Mouse (Mus musculus) T-helper 1 cell (primary cell): ENCODE data around the gene Bbs7.
"Not testable (repeated sequence)": the region's sequence is repeated elsewhere in the genome, so short reads cannot be mapped to it uniquely, and the experiment has no call there.

Source experiments
- in situ Hi-C: fragments of 300-600 bp; cut with MboI, MseI; formaldehyde crosslinking; loops from one replicate; pipeline ENCODE4 v1.15.1; 2025; ENCODE audit warnings: high pct_unique_total_duplicates

Bbs7 gene

DNA sequence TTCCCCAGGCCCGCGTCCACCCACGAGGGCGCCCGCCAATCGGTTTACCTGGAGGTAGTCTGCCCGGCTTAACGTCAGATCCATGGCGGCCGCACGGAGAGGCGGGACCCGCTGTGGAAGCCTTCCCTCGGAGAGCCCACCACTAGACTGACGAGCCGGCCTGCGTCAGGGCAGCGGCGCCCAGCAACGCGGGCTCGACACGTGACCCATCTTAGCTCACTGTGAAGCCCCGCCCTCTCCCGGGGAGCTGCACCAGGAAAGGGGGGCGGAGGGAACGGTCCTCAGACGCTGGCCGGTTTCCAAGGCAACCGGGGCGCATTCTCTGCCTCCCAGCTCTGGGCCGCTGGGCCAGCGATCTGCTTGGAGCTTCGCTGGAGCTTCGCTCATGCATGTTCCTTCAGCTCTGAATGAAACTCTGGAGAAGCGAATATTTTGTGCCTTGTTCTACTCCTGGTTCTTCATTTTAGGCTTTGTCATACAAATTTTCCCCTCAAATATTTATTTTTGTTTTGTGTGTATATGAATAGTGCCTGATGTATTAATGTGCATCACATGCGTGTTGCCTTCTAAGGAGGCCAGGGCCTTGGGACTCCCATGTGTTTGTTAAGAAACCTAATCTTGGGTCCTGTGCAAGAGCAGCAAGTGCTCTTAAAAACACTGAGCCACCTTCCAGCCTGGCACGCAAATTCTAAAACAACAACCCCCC lies at the start of gene Bbs7:
Bbs7 (minus strand) TSS at position 276 of the 706 bp plus-strand sequence.
- in situ Hi-C loops, result no loop called here

- in situ Hi-C loops, result loop anchor here (10.0 kb wide), 1 partner anchor 560 kb away; no protein-coding TSS in a partner anchor
Measured at GRCm38 (mm10) chr3:36645245-36645559, 31.9 kb upstream of the Bbs7 start.

DNA sequence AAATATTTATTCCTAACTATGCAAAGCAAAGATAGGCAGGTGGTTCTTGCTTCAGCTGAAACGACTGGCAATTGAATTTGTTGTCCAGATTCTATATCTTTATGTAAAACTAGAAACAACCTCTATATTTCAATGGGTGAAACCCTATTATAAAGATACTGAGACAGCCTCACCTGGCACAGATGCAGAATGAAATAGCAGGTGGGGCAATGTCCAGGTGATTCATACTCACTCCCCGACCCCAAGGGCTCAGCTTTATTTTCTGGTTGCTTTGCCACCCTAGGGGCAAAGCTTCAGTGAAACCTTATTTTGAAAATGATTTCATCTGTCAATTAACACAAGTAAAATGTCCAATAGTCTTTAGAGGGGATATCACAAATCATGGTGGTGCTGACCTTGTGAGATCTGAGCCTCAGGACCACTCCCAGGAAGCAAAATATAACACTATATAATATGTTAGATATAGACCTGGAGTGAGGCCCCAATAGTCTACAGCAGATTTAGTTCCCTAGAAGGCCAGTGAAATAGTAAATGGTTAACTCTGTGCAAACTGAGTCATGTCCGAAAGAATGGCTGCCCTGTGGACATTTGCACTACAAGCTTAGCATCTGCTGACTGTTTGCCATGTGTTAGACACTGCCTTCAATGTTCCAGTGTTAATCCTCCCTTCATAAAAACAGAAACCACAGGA lies 31.4 kb upstream of the Bbs7 start:
- in situ Hi-C loops, result loop anchor here (10.0 kb wide), 1 partner anchor 560 kb away; no protein-coding TSS in a partner anchor

GRCm38 (mm10) chr3:36643354-36643753 lies 30.1 kb upstream of the Bbs7 start:
- in situ Hi-C loops, result loop anchor here (10.0 kb wide), 1 partner anchor 561 kb away; no protein-coding TSS in a partner anchor

GRCm38 (mm10) chr3:36642736-36643135 lies 29.5 kb upstream of the Bbs7 start:
- in situ Hi-C loops, result loop anchor here (10.0 kb wide), 1 partner anchor 562 kb away; no protein-coding TSS in a partner anchor

- in situ Hi-C loops, result loop anchor here (10.0 kb wide), 1 partner anchor 564 kb away; no protein-coding TSS in a partner anchor
Measured at GRCm38 (mm10) chr3:36640787-36641186, 27.5 kb upstream of the Bbs7 start.

DNA sequence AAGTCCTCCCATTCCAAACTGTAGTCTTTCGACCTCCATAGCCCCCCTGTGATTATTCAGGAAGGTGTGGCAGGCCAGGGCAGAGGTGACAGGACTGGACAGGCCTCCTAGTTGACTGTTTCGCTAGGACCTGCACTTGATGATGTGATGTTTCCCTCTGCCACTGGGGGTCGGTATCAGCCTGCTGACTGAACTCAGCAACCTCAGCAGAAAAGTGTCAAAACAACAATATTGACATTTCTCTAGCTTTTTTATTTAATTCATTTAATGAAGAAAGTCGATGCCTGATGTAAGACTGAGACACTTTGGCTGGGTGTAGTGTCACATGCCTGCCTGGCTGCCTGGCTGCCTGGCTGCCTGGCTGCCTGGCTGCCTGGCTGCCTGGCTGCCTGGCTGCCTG lies 22.2 kb upstream of the Bbs7 start:
- in situ Hi-C loops, result loop anchor here (10.0 kb wide), 1 partner anchor 249 kb away; no protein-coding TSS in a partner anchor

GRCm38 (mm10) chr3:36626803-36627202 lies 13.5 kb upstream of the Bbs7 start:
- in situ Hi-C loops, result no loop called here

- in situ Hi-C loops, result no loop called here
Measured at GRCm38 (mm10) chr3:36618181-36618580, 4.9 kb upstream of the Bbs7 start.

DNA sequence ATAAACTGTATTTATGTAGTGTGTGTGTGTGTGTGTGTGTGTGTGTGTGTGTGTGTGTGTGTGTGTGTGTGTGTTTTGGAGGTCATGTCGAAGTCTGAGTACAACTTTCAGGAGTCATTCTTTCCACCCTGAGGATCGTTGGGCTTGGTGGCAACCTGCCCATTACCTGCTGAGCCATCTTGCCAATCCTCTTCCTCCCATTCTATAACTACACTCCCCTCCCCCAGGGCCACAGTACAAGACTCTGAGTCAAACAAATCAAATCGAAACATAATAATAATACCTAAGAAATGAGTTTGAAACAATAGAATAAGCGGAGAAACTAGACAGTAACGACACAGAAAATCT lies 605 bp upstream of the Bbs7 start:
- in situ Hi-C loops, result no loop called here

DNA sequence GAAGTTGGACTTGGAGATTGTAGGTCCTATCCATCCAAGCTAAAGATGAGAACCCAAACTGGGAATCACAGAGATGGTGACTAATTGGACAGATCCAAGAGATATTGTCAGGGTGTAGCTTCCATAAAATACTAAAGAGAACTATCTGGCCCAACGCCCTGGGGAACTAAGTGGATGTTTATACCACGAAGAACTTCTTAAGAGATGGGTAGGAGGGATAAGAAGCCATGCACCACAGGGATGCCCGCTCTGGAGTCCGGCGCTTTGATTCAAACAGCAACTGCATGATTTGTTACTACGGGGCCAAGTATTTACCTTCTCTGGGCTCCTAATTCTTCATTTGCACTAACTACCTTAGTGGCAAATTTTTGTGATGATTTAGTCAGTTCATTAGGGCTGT lies 590 bp downstream of the Bbs7 start:
- in situ Hi-C loops, result no loop called here

GRCm38 (mm10) chr3:36605894-36606783 lies 7.1 kb downstream of the Bbs7 start:
- in situ Hi-C loops, result no loop called here

GRCm38 (mm10) chr3:36599773-36600172 lies 13.5 kb downstream of the Bbs7 start:
- in situ Hi-C loops, result not testable (repeated sequence)

DNA sequence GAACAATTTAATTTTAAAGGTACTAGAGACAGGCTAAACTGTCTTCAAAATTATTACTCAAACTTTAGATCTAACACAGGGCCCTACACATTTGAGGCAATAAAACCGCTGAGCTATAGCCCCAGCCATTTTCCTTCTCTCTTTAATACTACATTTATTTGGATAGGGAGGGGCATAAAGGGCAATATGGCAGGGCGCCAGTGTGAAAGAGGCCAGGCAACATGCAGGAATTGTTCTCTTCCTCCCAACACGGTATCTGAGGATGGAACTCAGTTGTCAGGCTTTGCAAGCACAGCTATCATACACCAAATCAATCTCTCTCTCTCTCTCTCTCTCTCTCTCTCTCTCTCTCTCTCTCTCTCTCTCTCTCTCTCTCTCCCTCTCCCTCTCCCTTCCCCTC lies 14.5 kb downstream of the Bbs7 start:
- in situ Hi-C loops, result no loop called here

DNA sequence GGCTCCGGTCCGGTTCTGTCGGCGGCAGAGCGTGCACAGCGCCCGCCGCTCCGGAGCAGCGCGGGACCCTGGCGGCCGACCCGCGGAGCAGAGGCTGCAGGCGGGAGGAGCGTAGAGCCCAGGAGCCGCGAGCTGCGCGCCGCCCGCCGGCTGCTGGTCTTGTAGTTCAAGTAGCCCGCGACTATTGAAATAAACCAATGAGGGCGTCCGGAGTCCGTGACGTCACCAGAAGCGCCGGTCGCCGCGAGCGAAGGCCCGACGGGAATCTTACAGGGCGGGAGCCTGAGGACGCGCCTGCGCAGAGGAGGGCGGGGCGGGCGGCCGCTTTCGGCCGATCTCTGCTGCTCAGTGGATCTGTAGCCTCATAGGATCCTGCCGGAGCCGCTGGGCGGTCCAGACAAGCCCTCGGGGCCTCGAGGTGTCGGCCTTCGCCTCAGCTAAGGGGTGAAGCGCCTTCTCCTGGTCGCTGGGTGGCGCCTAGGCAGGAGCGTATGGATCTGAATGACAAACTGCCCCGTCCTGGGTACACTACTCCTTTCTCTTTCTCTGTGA lies 41.4 kb downstream of the Bbs7 start, which contains the start of gene Ccna2:
Ccna2 (minus strand) TSS at position 324 of the 552 bp plus-strand sequence.
- in situ Hi-C loops, result loop anchor here (25.0 kb wide), 1 partner anchor 1215 kb away; no protein-coding TSS in a partner anchor

DNA sequence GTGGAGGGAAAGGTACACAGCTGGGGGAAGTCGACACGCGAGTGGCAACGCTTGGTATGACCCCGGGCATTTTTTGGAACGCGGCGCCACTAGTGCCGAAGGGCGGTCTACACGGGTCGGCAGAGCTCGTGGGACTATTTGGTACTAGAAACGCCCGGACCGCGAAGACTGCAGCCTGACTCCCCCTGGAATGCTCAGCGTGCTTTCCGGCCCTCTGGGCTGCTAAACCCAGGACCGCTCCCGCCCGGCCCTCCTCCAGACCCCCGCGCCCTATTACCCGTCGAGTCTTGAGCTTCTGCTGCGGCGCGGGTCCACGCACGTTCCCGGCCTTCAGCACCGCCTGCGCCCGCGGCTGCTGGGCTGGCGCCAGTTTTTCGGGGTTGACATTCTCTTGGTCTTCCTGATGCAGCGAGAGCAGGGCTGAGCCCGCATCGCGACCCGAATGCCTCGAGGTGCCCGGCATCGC lies 41.9 kb downstream of the Bbs7 start:
- in situ Hi-C loops, result loop anchor here (25.0 kb wide), 1 partner anchor 1216 kb away; no protein-coding TSS in a partner anchor

- in situ Hi-C loops, result loop anchor here (25.0 kb wide), 1 partner anchor 1217 kb away; no protein-coding TSS in a partner anchor
Measured at GRCm38 (mm10) chr3:36569836-36570235, 43.4 kb downstream of the Bbs7 start.

- in situ Hi-C loops, result loop anchor here (25.0 kb wide), 1 partner anchor 1224 kb away; no protein-coding TSS in a partner anchor
Measured at GRCm38 (mm10) chr3:36563666-36564065, 49.6 kb downstream of the Bbs7 start.

- in situ Hi-C loops, result loop anchor here (10.0 to 25.0 kb wide), 2 partner anchors 1125 to 1228 kb away; no protein-coding TSS in a partner anchor
Measured at GRCm38 (mm10) chr3:36559606-36560005, 53.7 kb downstream of the Bbs7 start.

DNA sequence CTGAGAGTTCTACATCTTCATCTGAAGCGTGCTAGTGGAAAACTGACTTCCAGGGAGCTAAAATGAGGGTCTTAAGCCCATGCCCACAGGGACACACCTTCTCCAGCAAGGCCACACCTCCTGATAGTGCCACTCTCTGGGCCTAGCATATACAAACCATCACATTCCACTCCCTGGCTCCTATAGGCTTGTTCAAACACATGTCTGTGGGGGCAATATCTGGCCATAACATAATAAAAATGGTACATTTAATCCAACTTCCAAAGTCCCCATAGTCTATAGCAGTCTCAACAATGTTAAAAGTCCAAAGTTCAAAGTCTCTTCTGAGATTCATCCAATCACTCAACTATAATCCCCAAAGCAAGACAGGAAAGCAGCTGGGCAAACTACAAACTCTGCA lies 55.7 kb downstream of the Bbs7 start:
- in situ Hi-C loops, result loop anchor here (10.0 to 25.0 kb wide), 2 partner anchors 1127 to 1230 kb away; no protein-coding TSS in a partner anchor
